Mouse (Mus musculus) liver, embryonic 14.5 days (tissue): ENCODE results near the gene Ldah. TPM values are rescaled to one million over a fixed set of nuclear protein-coding genes. Genes with fewer than 3 reads are reported as not detected.

Source experiments
- ATAC-seq: fragments of 200-750 bp; cut with Nextera tagmentation; 2 replicates; pipeline ENCODE4 v1.8.0; 2017; ENCODE audit warnings: moderate number of reproducible peaks, mild to moderate bottlenecking, moderate library complexity; ENCODE audit not compliant: insufficient read depth
- DNase-seq, 3 experiments: peaks; one replicate each; pipeline ENCODE4 v3.0.0-alpha.2; 2012 to 2013; ENCODE audit warnings: low read depth in 3 of 3, low spot score in 3 of 3
- H3K27ac ChIP-seq: fragments of 300-500 bp; sonication (generic); 2 replicates; pipeline ENCODE4 v1.5.1; 2014; ENCODE audit warnings: moderate library complexity, mild to moderate bottlenecking, control low read depth, inconsistent platforms
- H3K27me3 ChIP-seq: fragments of 300-500 bp; sonication (generic); 2 replicates; pipeline ENCODE4 v1.6.1; 2014; ENCODE audit warnings: mild to moderate bottlenecking, low read length, moderate library complexity; ENCODE audit not compliant: control insufficient read depth, insufficient read depth
- H3K36me3 ChIP-seq: fragments of 300-500 bp; sonication (generic); replicated peaks from 2 replicates; pipeline ENCODE4 v1.6.1; 2014; ENCODE audit warnings: low read depth; ENCODE audit not compliant: control insufficient read depth, insufficient read depth
- H3K4me1 ChIP-seq, 2 experiments: fragments of 200-500 bp in 1 of 2; fragments of 300-500 bp in 1 of 2; sonication (generic) in 1 of 2; replicated peaks; 2 replicates each; pipeline ENCODE4 v1.6.1; 2012 to 2014; ENCODE audit warnings: antibody characterized with exemption in 1 of 2, inconsistent platforms in 1 of 2, low read length in 1 of 2; ENCODE audit not compliant: control insufficient read depth in 2 of 2, insufficient read depth in 2 of 2
- H3K4me2 ChIP-seq: fragments of 300-500 bp; sonication (generic); 2 replicates; pipeline ENCODE4 v1.6.1; 2014; ENCODE audit warnings: low read depth, mild to moderate bottlenecking, control low read depth, moderate library complexity
- H3K4me3 ChIP-seq, 2 experiments: fragments of 200-500 bp in 1 of 2; fragments of 300-500 bp in 1 of 2; sonication (generic) in 1 of 2; 2 replicates each; pipeline ENCODE4 v1.5.1; 2012 to 2014; ENCODE audit warnings: low read depth in 2 of 2, low read length in 2 of 2, mild to moderate bottlenecking in 2 of 2, control low read depth in 1 of 2, inconsistent platforms in 1 of 2, moderate library complexity in 1 of 2; ENCODE audit not compliant: insufficient read depth in 1 of 2
- H3K9ac ChIP-seq: fragments of 300-500 bp; sonication (generic); replicated peaks from 2 replicates; pipeline ENCODE4 v1.6.1; 2014; ENCODE audit warnings: mild to moderate bottlenecking, control low read depth, moderate library complexity
- H3K9me3 ChIP-seq: fragments of 300-500 bp; sonication (generic); 2 replicates; pipeline ENCODE4 v1.6.1; 2016; ENCODE audit warnings: low read length, mixed read lengths; ENCODE audit not compliant: control insufficient read depth
- CTCF ChIP-seq: IDR thresholded peaks from 2 replicates; pipeline ENCODE4 v1.5.1; 2016; ENCODE audit warnings: antibody characterized with exemption, low read depth, control low read depth
- EP300 ChIP-seq: IDR thresholded peaks from 2 replicates; pipeline ENCODE4 v1.6.1; 2016; ENCODE audit warnings: antibody characterized with exemption, low read depth
- WGBS: fragments of 180-500 bp; shearing (Covaris S2); extraction: QIAGEN DNeasy Blood & Tissue Kit; methylation state at CpG from one replicate; pipeline ENCODE4 v1.1.7; 2014; ENCODE audit not compliant: insufficient replicate concordance; 5-methylcytosine and 5-hydroxymethylcytosine counted together
- polyA plus RNA-seq, 2 experiments: library from polyadenylated mRNA; depleted of rRNA in 1 of 2; stranded (reverse) in 1 of 2; unstranded in 1 of 2; fragments of >200 nt; fragmentation: Nextera tagmentation in 1 of 2; extraction: Ambion mirVana in 1 of 2; gene quantifications; 2 replicates each; pipeline versions ENCODE4 v1.2.1 to v1.2.3; 2012 to 2014

Ldah gene
- polyA plus RNA-seq, 2 experiments, result 13.3 to 21.2 TPM

DNA sequence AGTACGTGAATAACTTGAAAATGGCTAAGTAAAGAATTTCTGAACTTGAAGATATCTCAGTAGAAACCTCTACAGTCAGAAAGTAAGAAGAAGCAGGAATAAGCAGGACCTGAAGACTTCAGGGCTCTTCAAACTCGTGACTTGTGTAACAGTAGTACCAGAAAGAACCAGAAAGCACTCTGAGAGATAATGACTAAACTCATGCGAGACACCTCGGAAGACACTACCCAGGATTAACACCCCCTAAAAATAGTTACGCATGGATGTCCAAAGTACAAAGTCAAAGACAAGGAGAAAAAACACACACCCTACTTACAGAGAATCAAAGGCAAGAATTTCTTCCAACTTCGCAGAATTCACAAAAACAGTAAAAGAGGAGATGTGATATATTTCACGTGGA lies 58.4 kb downstream of the Ldah start:
- no peaks in the 10 kb centered on the region for H3K27me3 ChIP-seq
- ATAC-seq (no peak), DNase-seq (no peak)
- H3K27ac ChIP-seq, result no peak overlapping the region
- no peaks in the 10 kb centered on the region for H3K9me3 ChIP-seq
- no peak overlapping the region for H3K4me3 ChIP-seq
- H3K9ac ChIP-seq, result no peak overlapping the region
- WGBS, result 78% methylated on average over 7 of the region's 7 CpGs
- TF ChIP-seq CTCF, result no peak
- TF ChIP-seq EP300, result no peak
- no peaks in the 10 kb centered on the region for H3K4me1 ChIP-seq
- no peak overlapping the region for H3K4me2 ChIP-seq
- H3K36me3 ChIP-seq, result no peaks in the 10 kb centered on the region

- Histone ChIP-seq H3K4me2 (no peak overlapping the region), H3K4me1 (peaks cover 2 to 5% of the 10 kb centered on the region in 2 experiments; a peak in 2 of 4 replicates), H3K9me3 (no peaks in the 10 kb centered on the region), H3K27ac (no peak overlapping the region), H3K27me3 (no peaks in the 10 kb centered on the region), H3K36me3 (no peaks in the 10 kb centered on the region), H3K9ac (no peak overlapping the region), H3K4me3 (no peak overlapping the region)
- no peak for TF ChIP-seq EP300
- no peak for TF ChIP-seq CTCF
- ATAC-seq (no peak), DNase-seq (no peak)
- WGBS, result 75% methylated on average over 11 of the region's 11 CpGs
Observed at GRCm38 (mm10) chr12:8269627-8270026, 61.7 kb downstream of the Ldah start.

DNA sequence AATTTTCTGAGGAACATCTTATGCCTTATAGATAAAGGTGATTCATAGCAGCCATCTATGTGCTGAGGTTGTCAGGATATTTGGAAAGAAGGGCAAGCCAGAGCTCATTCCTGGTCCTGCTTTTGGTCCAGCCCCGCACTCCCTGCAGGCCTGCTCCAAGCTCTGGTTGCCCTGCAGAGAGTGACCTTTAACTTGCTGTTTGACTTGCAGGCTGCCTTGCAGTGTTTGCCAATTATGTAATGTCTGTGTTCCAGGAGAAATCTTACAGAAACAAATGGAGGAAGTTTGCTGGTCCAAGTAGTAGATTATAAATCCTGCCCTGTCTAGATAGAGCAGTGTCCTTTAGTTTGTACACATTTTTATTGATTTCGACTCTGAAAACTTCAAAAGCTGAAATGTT lies 63.5 kb downstream of the Ldah start:
- H3K4me2 ChIP-seq, result no peak overlapping the region
- peak in 1 of 3 experiments; percentile 5 for DNase-seq
- H3K4me1 ChIP-seq, result peaks cover 2 to 5% of the 10 kb centered on the region in 2 experiments; a peak in 2 of 4 replicates
- H3K36me3 ChIP-seq, result no peaks in the 10 kb centered on the region
- no peak for ATAC-seq
- H3K9ac ChIP-seq, result no peak overlapping the region
- H3K27ac ChIP-seq, result no peak overlapping the region
- H3K27me3 ChIP-seq, result no peaks in the 10 kb centered on the region
- 59% methylated on average over 2 of the region's 2 CpGs for WGBS
- H3K9me3 ChIP-seq, result no peaks in the 10 kb centered on the region
- H3K4me3 ChIP-seq, result no peak overlapping the region
- TF ChIP-seq EP300, result no peak
- no peak for TF ChIP-seq CTCF

DNA sequence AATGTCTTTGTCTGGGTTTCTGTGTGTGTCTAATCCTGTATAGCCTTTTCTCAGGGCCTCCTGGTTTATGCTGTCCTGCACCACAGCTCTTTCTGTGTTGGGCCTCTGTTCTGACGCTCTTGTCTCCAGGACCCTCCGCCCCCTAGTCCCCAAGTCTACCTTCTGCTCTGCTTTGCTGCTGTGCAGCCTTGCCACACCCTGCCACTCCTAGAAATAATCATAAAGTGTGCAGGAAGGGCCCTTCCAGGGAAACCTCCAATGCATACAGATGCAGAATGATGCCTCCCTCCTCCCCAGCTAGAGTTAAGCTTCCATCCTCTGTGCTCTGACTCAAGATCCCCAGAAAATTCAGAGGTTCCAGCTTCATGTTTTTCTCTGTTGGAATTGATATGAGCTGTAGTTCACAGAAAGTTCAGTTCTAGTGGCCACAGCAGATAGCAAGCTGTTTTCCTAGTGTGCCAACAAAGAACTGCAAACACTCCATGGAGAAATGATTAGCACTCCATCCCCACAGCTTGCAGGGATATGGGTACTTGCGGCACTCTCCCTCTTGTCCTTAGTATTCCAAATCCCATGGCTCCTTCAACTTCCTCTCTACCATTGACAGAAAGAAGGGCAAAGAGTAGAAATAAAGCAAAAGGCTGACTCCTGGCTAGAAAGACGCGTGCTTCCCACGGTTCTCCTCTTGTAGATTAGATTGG lies 65.7 kb downstream of the Ldah start:
- Histone ChIP-seq H3K4me2 (no peak overlapping the region), H3K4me3 (no peak overlapping the region), H3K4me1 (peaks cover 2 to 5% of the 10 kb centered on the region in 2 experiments; a peak in 2 of 4 replicates), H3K9me3 (no peaks in the 10 kb centered on the region), H3K27ac (no peak overlapping the region), H3K36me3 (no peaks in the 10 kb centered on the region; the same call in 1 of the 2 replicates), H3K9ac (no peak overlapping the region), H3K27me3 (no peaks in the 10 kb centered on the region)
- 68% methylated on average over 6 of the region's 6 CpGs for WGBS
- ATAC-seq (no peak), DNase-seq (no peak)
- TF ChIP-seq EP300 (no peak), CTCF (no peak)

GRCm38 (mm10) chr12:8275424-8275823 lies 67.5 kb downstream of the Ldah start:
- Histone ChIP-seq H3K27me3 (no peaks in the 10 kb centered on the region), H3K4me2 (no peak overlapping the region), H3K9ac (no peak overlapping the region), H3K4me3 (no peak overlapping the region), H3K27ac (no peak overlapping the region), H3K4me1 (peaks cover 2 to 5% of the 10 kb centered on the region in 2 experiments; a peak in 2 of 4 replicates), H3K36me3 (no peaks in the 10 kb centered on the region; the same call in none of the 2 replicates), H3K9me3 (no peaks in the 10 kb centered on the region)
- TF ChIP-seq EP300 (no peak), CTCF (no peak)
- 77% methylated on average over 4 of the region's 4 CpGs for WGBS
- no peak for ATAC-seq
- DNase-seq, result no peak
